Mouse (Mus musculus): Measurements from ENCODE around the gene Pcbp1.
"Not testable (repeated sequence)": the region's sequence is repeated elsewhere in the genome, so short reads cannot be mapped to it uniquely, and the experiment has no call there.

DNA sequence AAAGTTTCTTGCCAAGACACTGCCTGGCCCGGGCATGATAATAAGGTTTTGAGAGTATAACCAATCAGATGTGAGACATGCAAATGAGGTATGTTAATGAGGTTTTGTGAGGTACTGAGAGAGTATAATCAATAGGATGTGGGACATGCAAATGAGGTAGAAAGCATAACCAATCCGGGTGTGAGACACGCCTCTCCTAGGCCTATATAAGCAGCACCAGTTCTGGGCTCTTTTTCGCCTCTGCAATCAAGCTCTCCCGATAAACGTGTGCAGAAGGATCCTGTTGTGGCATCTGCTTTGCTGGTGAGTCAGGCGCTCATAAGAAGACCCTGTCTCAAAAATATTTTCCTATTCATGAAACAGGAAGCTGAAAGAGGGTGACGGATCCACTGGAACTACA, 35.7 kb downstream of the Pcbp1 start:
- TF ChIP-seq MYOD1 (IDR thresholded peaks at IDR 0.05; ENCODE audit: control insufficient read depth, insufficient read length, low read depth); CTCF (IDR thresholded peaks at IDR 0.05; ENCODE audit: control insufficient read depth, insufficient read depth, insufficient read length); MYOG (IDR thresholded peaks at IDR 0.05; ENCODE audit: control insufficient read depth, extremely low read depth, insufficient read length); CEBPB (IDR thresholded peaks at IDR 0.05; ENCODE audit: low read depth); FOSL1 (IDR thresholded peaks at IDR 0.05; ENCODE audit: insufficient read depth, low read length, poor library complexity, severe bottlenecking); USF1 (IDR thresholded peaks at IDR 0.05; ENCODE audit: low read depth): not testable (repeated sequence)
